10 mouse cellular contexts compared by ENCODE assay signal in genomic region chr4:49844274-49844827, GRCm38 (mm10). TPM values are rescaled to one million over a fixed set of nuclear protein-coding genes. Genes with fewer than 3 reads are reported as not detected.
DNase-seq lines count a peak whose midpoint lies in the region; ATAC-seq and TF ChIP-seq lines count a peak whose summit lies in the region.
"Had no signal": no experiment of that assay in that cellular context is flagged by ENCODE, and none has a peak within 500 bp of the region (broad histone marks: within the 10 kb centered on the region; RNA-seq: fewer than 3 reads in every experiment).

No protein-coding gene starts in this region.

- peak; percentile 11 for ATAC-seq in forebrain, embryonic 14.5 days
- ATAC-seq in limb, embryonic 12.5 days (ENCODE audit: insufficient number of reproducible peaks, insufficient read depth, low FRiP score, low TSS enrichment, low read depth), result no peak

- peak overlapping the region; percentile 66 for H3K4me3 ChIP-seq in gastrocnemius, adult 2 months
- H3K4me3 ChIP-seq in ES-Bruce4 (ENCODE audit: low read depth, low read length), result peak overlapping the region; percentile 49
- H3K4me3 ChIP-seq in forebrain, embryonic 14.5 days (ENCODE audit: low read depth, low read length), result peak overlapping the region; percentile 53
- H3K4me3 ChIP-seq in limb, embryonic 12.5 days (replicated peaks), result peak overlapping the region; percentile 56
- H3K4me3 ChIP-seq: myocyte had no signal

- TF ChIP-seq EP300 in ES-Bruce4 (IDR thresholded peaks at IDR 0.05; ENCODE audit: insufficient read depth, low read depth, low read length), result no peak

- no peak overlapping the region for H3K27ac ChIP-seq in gastrocnemius, adult 2 months
- H3K27ac ChIP-seq in ES-Bruce4 (ENCODE audit: insufficient read depth, low read length), result no peak overlapping the region
- no peak overlapping the region for H3K27ac ChIP-seq in forebrain, embryonic 14.5 days (ENCODE audit: low read depth, low read length)
- no peak overlapping the region for H3K27ac ChIP-seq in limb, embryonic 12.5 days

- TF ChIP-seq CTCF in gastrocnemius, adult 2 months (IDR thresholded peaks at IDR 0.05), result no peak
- TF ChIP-seq CTCF in ES-Bruce4 (IDR thresholded peaks at IDR 0.05; ENCODE audit: low read depth, low read length), result no peak

- no peaks in the 10 kb centered on the region for H3K36me3 ChIP-seq in ES-Bruce4 (ENCODE audit: control insufficient read depth, insufficient read depth, low read length, poor library complexity, severe bottlenecking)
- no peaks in the 10 kb centered on the region for H3K36me3 ChIP-seq in forebrain, embryonic 14.5 days (ENCODE audit: control insufficient read depth, insufficient read depth, low read length)
- H3K36me3 ChIP-seq in limb, embryonic 12.5 days, result no peaks in the 10 kb centered on the region

- 1% methylated on average over 29 of the region's 33 CpGs for WGBS in forebrain, embryonic 14.5 days
- WGBS in limb, embryonic 12.5 days, result 4% methylated on average over 33 of the region's 33 CpGs

- no peaks in the 10 kb centered on the region for H3K4me1 ChIP-seq in ES-Bruce4 (ENCODE audit: control insufficient read depth, insufficient read depth, low read length)
- no peaks in the 10 kb centered on the region for H3K4me1 ChIP-seq in forebrain, embryonic 14.5 days (ENCODE audit: control insufficient read depth, insufficient read depth, low read length)
- peaks cover 13% of the 10 kb centered on the region for H3K4me1 ChIP-seq in limb, embryonic 12.5 days (replicated peaks)

- peak overlapping the region; percentile 95 for H3K4me2 ChIP-seq in forebrain, embryonic 14.5 days (ENCODE audit: low read length)
- H3K4me2 ChIP-seq in limb, embryonic 12.5 days, result peak overlapping the region; percentile 97

- TF ChIP-seq POLR2A in ES-Bruce4 (IDR thresholded peaks at IDR 0.05; ENCODE audit: insufficient read depth, low read length), result no peak

- intact Hi-C loops in gastrocnemius, adult 2 months (cut with DNase I), result no loop called here

- no peaks in the 10 kb centered on the region for H3K9me3 ChIP-seq in ES-Bruce4 (replicated peaks; ENCODE audit: control insufficient read depth, insufficient read depth, low read length, poor library complexity, severe bottlenecking)
- H3K9me3 ChIP-seq in forebrain, embryonic 14.5 days (replicated peaks; ENCODE audit: control insufficient read depth, low read length), result no peaks in the 10 kb centered on the region
- H3K9me3 ChIP-seq in limb, embryonic 12.5 days, result no peaks in the 10 kb centered on the region

- no peak overlapping the region for H3K9ac ChIP-seq in ES-Bruce4 (ENCODE audit: low read depth, poor library complexity, severe bottlenecking)
- H3K9ac ChIP-seq in forebrain, embryonic 14.5 days (ENCODE audit: low read length), result peak overlapping the region; percentile 62
- no peak overlapping the region for H3K9ac ChIP-seq in limb, embryonic 12.5 days (replicated peaks)

- H3K27me3 ChIP-seq in ES-Bruce4 (ENCODE audit: control insufficient read depth, insufficient read depth, low read length, poor library complexity, severe bottlenecking), result peaks cover 4% of the 10 kb centered on the region
- peaks cover 27% of the 10 kb centered on the region for H3K27me3 ChIP-seq in forebrain, embryonic 14.5 days (replicated peaks; ENCODE audit: control insufficient read depth, insufficient read depth, low read length)
- peaks cover 60% of the 10 kb centered on the region for H3K27me3 ChIP-seq in limb, embryonic 12.5 days
- H3K27me3 ChIP-seq: CH12.LX had no signal

- no peak for DNase-seq in gastrocnemius, adult 2 months
- no peak for DNase-seq in gastrocnemius, postnatal 4 days (ENCODE audit: low spot score in 2 of 2)
- DNase-seq in forebrain, embryonic 14.5 days (ENCODE audit: low spot score), result no peak
- DNase-seq in right cerebral cortex, postnatal 4 days, result peak; percentile 16
- DNase-seq in yolk sac, embryonic 10.5 days (ENCODE audit: low spot score), result no peak
- DNase-seq in testis, postnatal 10 days (ENCODE audit: low spot score), result no peak

RNA-seq across cellular contexts. Expression of gene Grin3a, which starts 1.2 kb away (rescaled TPM):
- under 1 TPM in 1 of 2 experiments, not detected in 1; 0.08 TPM for total RNA-seq in gastrocnemius, adult 2 months (2021)
- 1 to 10 TPM; 1.2 to 2.0 TPM for total RNA-seq in gastrocnemius, postnatal 4 days (2021)
- polyA plus RNA-seq in ES-Bruce4 (2011; ENCODE audit: insufficient read depth, insufficient read length, low read depth, missing spikeins), result not detected in 2 replicates
- polyA plus RNA-seq in forebrain, embryonic 14.5 days (2014; fragmentation: Nextera tagmentation; extraction: Ambion mirVana), result 5.8 and 8.7 TPM in 2 replicates
- polyA plus RNA-seq in limb, embryonic 12.5 days (2016; fragmentation: Nextera tagmentation; extraction: Ambion mirVana), result 2.4 and 2.7 TPM in 2 replicates
- total RNA-seq: CH12.LX had no signal
